Mouse (Mus musculus): ENCODE data around the gene 1810024B03Rik. TPM values are rescaled to one million over a fixed set of nuclear protein-coding genes. Genes with fewer than 3 reads are reported as not detected.
A peak's percentile ranks its signal among the peaks of the same experiment; 100 is the strongest.
"Not testable (repeated sequence)": the region's sequence is repeated elsewhere in the genome, so short reads cannot be mapped to it uniquely, and the experiment has no call there.

1810024B03Rik gene
- total RNA-seq, 2 experiments from 2014 or later = 0.49 to 0.53 TPM

GRCm38 (mm10) chr2:127182598-127183381, 25.3 kb downstream of the 1810024B03Rik start:
- peak; percentile 71 to 83 for DNase-seq (ENCODE audit: low spot score in 2 of 2)

GRCm38 (mm10) chr2:127166261-127166660, 41.8 kb downstream of the 1810024B03Rik start:
- DNase-seq (ENCODE audit: low spot score in 2 of 2) = not testable (repeated sequence)

GRCm38 (mm10) chr2:127165675-127166074, 42.4 kb downstream of the 1810024B03Rik start:
- DNase-seq (ENCODE audit: low spot score in 2 of 2) = no peak

GRCm38 (mm10) chr2:127145699-127146098, 62.4 kb downstream of the 1810024B03Rik start:
- no peak for DNase-seq (ENCODE audit: low spot score in 2 of 2)

GRCm38 (mm10) chr2:127143158-127144063, 64.7 kb downstream of the 1810024B03Rik start, which contains the start of gene Itpripl1:
Gene Itpripl1 (minus strand): TSS chr2:127143442.
- peak; percentile 18 to 33 for DNase-seq (ENCODE audit: low spot score in 2 of 2)

- no peak for DNase-seq (ENCODE audit: low spot score in 2 of 2)
Observed at GRCm38 (mm10) chr2:127142577-127143157, 65.4 kb downstream of the 1810024B03Rik start.

GRCm38 (mm10) chr2:127142031-127142430, 66.0 kb downstream of the 1810024B03Rik start:
- no peak for DNase-seq (ENCODE audit: low spot score in 2 of 2)

- DNase-seq (ENCODE audit: low spot score in 2 of 2) = no peak
Observed at GRCm38 (mm10) chr2:127140011-127140410, 68.1 kb downstream of the 1810024B03Rik start.

- DNase-seq (ENCODE audit: low spot score in 2 of 2) = no peak
Observed at GRCm38 (mm10) chr2:127139605-127140004, 68.5 kb downstream of the 1810024B03Rik start.

GRCm38 (mm10) chr2:127139094-127139493, 69.0 kb downstream of the 1810024B03Rik start:
- no peak for DNase-seq (ENCODE audit: low spot score in 2 of 2)

GRCm38 (mm10) chr2:127138449-127138848, 69.6 kb downstream of the 1810024B03Rik start:
- DNase-seq (ENCODE audit: low spot score in 2 of 2) = no peak

- no peak for DNase-seq (ENCODE audit: low spot score in 2 of 2)
Observed at GRCm38 (mm10) chr2:127137838-127138420, 70.2 kb downstream of the 1810024B03Rik start.

GRCm38 (mm10) chr2:127136979-127137378, 71.1 kb downstream of the 1810024B03Rik start:
- DNase-seq (ENCODE audit: low spot score in 2 of 2) = no peak

Other genes starting within 250 kb of the 1810024B03Rik start
- 10 to 100 TPM; 11.3 to 11.4 TPM for gene Ap4e1, start 199.6 kb downstream of the 1810024B03Rik start, total RNA-seq (2021)
- gene Blvra, start 137.6 kb downstream of the 1810024B03Rik start, total RNA-seq (2021) = 10 to 100 TPM; 28.3 to 29.1 TPM
- 1 to 10 TPM in 1 of 2 experiments, under 1 TPM in 1; 0.91 to 1.0 TPM for gene Ncaph, start 74.3 kb downstream of the 1810024B03Rik start, total RNA-seq (2021)
- gene Itpripl1, start 64.8 kb downstream of the 1810024B03Rik start, total RNA-seq (2021) = 1 to 10 TPM; 2.1 to 3.4 TPM
- 10 to 100 TPM; 88.7 to 89.3 TPM for gene Snrnp200, start 106 bp upstream of the 1810024B03Rik start, total RNA-seq (2021)
- 10 to 100 TPM; 80.7 to 84.2 TPM for gene Ciao1, start 39.5 kb upstream of the 1810024B03Rik start, total RNA-seq (2021)
- 10 to 100 TPM; 78.9 to 88.5 TPM for gene Tmem127, start 39.6 kb upstream of the 1810024B03Rik start, total RNA-seq (2021)
- gene Stard7, start 61.9 kb upstream of the 1810024B03Rik start, total RNA-seq (2021) = 100 to 1,000 TPM; 100 to 104 TPM
- 1 to 10 TPM; 2.1 to 2.6 TPM for gene Dusp2, start 127.9 kb upstream of the 1810024B03Rik start, total RNA-seq (2021)
- gene Astl, start 130.4 kb upstream of the 1810024B03Rik start, total RNA-seq (2021) = not detected
- 1 to 10 TPM in 1 of 2 experiments, under 1 TPM in 1; 0.60 to 1.0 TPM for gene Adra2b, start 154.9 kb upstream of the 1810024B03Rik start, total RNA-seq (2021)
- under 1 TPM; 0.30 to 0.49 TPM for gene Gpat2, start 216.9 kb upstream of the 1810024B03Rik start, total RNA-seq (2021)
- 10 to 100 TPM; 18.3 to 19.4 TPM for gene Fahd2a, start 236.3 kb upstream of the 1810024B03Rik start, total RNA-seq (2021)